Mouse (Mus musculus) heart, adult 11 months (tissue): Measurements from ENCODE around the gene Prm3.
"Not testable (repeated sequence)": the region's sequence is repeated elsewhere in the genome, so short reads cannot be mapped to it uniquely, and the experiment has no call there.

Experiments
- DNase-seq: peaks from one replicate; pipeline ENCODE4 v3.0.0; 2022

Prm3 gene

DNA sequence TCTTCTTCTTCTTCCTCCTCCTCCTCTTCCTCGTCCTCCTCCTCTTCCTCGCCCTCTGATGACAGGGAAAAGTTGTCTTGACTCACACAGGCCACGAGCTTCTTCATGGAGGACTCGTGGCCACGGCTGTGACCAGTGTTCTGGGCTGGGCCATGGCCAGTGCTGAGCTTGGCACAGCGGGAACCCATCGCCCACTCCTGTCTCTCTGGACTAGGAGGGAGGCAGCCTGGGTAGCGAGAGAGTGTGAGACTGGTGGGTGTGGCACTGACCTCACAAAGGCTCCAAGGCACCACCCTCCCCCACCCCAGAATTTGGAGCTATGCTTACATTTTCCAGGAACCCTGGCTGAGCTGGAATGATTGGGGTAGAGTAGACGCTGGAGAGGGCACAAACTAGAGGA lies at the start of gene Prm3:
Prm3 (minus strand) TSS at position 213 of the 400 bp plus-strand sequence.
- no peak for DNase-seq

DNA sequence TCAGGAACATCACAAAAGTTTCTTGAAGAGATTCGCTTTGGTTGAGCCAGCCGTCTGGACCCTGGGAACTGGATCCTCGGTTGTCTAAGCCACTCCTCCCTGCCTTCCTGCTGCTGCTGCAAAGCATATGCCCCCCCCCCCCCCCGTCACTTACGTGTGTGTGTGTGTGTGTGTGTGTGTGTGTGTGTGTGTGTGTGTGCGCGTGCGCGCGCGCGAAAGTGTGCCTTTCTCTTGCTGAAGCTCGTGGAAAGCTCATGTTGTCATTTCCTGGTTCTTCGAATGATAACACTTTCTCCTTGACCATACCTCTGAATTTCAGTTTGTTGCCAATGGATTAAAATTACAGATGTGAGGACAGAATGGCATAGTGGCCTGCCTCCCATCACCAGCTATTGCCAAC lies 49.3 kb upstream of the Prm3 start:
- DNase-seq: no peak

DNA sequence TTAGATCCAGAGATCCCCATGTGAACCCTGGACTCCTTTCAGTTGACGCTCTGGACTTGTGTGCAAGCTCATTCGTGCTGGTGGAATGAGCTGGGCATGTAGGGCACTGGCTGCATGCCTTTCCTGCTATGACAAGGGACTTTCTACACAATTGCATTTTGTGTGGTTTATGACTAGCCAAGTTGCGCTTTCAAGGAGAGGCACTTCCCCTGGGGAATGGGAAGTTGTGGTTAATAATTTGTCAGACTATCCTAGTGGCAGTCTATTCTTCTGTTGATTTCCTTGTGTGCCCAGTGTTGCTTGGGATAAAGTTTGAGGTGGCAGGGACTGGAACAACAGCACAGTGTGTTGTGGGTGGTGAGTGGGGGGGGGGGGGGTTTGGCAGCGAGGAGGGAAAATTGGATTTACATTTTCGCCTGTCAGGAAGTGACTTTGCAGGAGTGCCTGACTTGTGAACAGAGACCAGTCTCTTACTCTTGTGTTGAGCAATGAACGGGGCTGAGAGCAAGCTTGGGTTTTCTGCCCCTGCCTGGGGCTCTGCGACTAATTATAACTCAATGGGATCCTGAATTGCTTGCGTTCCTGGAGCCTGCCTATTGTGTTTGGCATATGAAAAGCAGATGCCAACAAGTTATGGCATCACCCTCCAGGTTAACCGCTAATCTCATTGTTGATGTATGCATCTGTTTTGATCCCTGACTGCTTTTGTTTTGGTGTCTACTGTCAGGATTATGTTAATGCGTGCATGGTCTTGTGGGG lies 48.0 kb upstream of the Prm3 start:
- no peak for DNase-seq

DNA sequence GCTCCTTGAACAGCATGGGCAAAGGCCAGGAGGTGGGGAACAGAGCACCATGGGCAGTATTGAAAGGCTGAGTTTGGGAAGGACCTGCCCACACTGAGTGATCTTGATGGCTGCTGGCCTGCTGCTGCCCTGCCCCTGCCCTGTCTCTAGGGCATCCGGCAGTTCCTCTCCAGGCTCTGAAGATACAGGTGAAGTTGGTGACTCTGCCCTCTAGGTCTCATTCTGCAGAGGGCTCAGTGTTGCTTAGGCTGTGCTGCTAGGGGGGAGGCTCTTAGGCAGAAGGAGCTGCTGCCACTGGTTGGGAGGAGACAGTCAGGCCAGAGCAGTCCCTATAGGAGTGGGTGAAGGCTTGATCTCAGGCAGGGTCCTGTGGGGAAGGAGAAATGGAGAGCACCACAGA lies 47.2 kb upstream of the Prm3 start:
- DNase-seq: no peak

DNA sequence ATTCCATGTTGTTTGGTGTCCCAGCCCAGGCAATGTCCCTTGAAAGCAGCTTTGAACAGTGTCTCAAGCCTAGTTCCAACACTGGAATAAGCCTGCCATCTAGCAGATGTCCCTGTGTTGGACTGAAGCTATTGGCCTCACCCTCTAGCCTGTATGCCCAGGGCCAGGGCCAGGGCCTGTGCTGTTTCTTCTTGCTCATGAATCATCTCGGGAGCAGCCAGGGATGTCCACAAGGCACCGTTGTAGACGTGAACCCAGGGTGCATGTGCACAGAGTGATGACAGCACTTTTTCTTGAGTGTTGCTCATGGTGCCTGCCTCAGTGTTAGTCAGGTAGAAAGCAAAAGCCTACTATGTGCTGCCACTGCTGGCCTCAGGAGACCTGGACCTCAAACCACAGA lies 46.5 kb upstream of the Prm3 start:
- DNase-seq: no peak

DNA sequence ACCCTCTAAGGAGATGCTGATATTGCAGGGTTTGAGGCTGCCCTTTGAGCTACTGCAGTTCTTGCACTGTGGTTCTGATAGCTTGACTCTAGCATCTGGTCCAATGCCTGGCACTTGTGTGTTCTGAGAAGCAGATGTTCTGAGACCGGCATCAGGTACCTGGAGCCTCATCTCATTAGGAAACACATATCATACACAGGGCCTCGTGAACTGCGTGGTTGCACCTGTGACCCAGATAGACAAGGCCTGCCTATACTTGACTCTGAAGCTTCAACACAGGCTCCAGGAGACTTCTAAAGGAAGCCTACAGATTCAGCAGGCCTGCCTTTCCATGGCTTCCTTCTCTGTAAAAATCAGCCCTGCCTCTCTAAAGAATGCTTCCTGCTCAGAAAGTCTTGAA lies 45.7 kb upstream of the Prm3 start:
- no peak for DNase-seq

DNA sequence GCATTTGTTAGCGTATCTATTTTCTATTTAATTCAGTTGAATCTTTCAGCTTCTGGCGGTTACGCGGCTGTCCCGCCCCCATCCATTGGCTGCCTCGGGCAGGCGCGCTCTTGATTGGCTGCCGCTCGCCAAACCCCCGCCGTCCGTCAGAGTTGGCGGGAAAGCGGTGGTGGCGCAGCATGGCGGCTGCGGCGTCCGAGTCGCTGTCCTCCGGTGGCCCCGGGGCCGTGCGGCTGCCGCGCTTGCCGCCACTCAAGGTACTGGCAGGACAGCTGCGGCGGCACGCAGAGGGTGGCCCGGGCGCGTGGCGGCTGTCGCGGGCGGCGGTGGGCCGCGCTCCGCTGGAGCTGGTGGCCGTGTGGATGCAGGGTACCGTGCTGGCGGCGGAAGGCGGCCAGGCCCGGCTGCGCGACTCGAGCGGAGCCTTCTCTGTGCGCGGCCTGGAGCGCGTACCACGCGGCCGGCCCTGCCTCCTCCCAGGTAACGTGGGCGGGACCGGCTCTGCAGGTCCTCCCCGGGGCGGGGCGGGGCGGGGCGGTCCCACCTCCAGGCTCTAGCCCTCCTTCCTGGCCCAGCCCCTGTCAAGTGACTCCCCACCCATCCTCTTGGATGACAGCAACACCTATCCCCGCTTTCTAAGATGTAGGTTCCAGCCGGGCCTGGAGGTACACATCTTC lies 44.3 kb upstream of the Prm3 start, which contains the start of gene Rmi2:
Rmi2 (plus strand) TSS at position 149 of the 677 bp plus-strand sequence.
- peak; percentile 99 for DNase-seq

DNA sequence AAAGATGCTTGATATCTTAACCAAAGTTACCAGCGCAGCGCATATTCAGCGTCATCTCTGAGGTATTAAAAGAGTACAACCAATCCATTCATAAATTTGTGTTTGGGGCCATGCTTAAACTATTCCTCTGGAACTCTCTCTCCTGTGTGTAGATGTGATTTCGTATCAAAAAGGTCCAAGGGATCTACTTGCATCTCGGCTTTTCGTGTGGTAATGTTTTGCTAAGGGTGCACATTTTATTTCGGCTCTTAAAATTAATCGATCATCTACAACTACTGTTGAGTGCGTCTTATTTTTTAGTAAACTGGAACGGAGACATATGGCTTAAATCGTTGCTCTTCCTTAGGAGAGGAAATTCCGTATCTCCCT lies 43.8 kb upstream of the Prm3 start:
- DNase-seq: no peak

DNA sequence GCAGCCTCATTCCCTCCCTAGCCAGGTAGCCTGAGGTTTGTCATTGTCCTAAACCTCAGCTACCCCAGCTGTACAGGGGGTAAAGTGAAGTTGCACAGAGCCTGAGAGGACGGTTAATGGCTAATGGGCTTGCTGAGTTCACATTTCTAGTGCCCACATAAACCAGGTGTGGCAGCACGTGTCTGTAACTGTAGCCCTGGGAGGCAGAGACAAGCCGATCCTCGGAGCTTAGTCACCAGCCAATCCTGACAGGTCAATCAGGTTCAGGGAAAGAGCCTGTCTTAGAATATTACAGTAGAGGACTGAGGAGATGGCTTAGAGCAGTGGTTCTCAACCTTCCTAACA lies 37.7 kb upstream of the Prm3 start:
- no peak for DNase-seq

DNA sequence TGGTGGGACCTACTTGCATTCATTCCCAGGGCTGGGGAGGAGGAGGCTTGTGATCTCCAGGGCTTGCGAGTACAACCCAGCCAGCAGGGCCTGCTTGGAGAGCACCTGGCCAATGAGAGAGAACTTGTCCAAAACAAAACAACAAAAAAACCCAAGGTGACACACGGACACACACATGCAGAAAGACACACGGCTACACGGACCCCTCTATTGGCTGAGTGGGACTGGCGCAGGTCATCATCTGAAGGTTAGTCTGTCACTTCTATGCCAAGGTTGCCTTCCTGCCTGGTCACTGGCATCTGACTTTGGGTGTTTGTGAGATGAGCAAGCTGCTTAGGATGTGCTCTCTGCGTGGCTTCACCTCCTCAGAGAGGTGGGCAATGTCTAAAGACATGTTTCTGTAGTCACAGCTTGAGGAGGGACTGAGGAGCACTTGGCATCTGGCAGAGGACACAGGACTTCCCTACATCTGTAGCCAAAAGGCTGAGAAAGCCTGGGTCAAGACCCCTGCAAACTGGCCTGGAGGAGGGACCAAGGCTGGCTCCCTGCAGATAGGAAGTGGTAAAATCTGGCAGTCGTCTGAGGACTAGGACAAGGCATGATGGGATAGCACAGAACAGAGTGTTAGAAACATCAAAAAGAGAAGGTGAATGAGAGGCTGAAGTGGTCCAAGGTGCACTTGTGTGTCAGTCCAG lies 37.2 kb upstream of the Prm3 start:
- no peak for DNase-seq

DNA sequence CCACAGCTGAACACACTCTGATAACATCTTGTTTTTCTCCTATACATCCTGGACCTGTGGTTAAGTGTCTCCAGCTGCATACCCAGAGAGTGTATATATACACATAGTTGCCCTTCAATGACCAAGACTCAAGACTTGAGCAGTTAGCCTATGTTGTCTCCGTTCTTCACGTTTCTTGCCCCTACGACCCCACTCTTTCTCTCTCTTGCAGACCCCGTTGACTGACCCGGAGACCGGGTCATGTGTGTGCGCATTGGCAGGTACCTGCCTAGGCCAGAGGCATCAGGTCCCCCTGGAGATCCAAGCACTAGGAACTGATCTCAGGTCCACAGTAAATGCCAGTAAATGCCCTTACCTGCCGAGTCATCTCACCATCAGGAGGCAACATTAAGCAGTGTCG lies 36.6 kb upstream of the Prm3 start:
- DNase-seq: no peak

DNA sequence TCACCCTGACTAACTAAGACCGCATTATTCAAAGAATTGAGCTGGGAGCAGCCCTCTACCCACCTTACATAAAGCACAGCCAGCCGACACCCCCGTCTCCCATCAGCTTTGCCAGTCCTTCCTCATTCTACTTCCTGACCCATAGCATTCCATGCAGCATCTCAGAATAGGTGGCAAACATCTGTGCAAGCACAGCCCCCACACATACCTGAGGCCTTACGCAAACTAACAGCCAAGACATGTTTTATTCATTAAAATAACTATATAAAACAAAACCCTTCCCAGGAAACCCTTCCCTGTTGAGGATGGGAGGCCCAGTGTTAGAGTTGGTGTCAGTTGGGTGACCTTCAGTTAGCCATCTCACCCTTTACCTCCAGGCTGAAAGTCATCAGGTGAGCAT lies 35.1 kb upstream of the Prm3 start:
- no peak for DNase-seq

DNA sequence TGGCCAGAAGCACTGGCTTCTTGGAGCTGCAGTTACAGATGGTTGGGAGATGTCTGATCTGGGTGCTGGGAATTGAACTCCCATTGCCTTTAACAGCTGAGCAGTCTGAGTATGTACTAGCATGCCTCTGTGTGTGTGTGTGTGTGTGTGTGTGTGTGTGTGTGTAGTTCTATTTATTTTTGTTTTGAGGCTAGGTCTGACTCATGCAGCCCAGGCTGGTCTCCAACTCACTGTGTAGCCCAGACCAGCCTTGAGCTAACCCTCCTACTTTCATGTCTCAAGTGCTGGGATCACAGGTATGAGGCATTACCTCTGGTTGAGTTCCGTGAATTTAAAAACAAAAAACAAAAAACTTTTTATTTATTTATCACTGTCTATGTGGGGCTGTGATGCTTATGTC lies 33.8 kb upstream of the Prm3 start:
- no peak for DNase-seq

DNA sequence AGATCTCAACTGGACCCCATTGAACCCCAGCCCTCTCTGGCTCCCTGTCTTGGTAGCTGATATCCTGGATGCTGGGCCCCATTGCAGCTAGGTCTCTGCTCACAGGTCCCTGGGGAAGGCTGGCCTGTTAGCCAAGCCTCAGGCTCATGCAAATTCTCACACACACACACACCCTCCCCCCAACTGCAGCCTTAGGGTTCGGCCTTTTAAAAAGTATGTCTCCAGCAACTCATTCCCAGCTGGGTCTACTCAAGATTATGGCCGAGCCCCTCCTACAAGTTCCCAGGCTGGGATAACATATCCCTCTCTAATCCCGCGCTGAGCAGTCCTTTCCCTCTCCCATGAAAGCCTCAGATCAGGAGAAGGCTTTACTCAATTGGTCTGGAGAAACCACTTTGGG lies 30.7 kb upstream of the Prm3 start:
- peak; percentile 96 for DNase-seq

DNA sequence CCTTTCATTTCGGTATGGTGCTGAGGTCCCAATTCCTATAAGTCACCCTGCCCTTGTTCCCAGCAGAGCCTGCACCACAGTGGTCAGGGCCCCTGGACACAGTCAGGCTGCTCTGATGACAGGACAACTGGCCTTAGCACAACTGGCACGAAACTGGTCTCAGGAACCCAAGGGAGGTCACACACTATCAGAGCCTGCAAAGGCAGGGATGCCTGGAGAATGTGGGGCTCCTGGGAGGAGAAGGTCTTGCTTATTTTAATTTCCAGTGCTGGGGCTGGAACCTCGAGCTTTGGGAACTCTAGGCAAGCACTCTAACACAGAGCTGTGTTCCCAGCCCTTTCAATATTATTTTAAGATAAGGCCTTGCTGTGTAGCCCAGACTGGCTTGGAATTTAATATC lies 29.3 kb upstream of the Prm3 start:
- peak; percentile 95 for DNase-seq

DNA sequence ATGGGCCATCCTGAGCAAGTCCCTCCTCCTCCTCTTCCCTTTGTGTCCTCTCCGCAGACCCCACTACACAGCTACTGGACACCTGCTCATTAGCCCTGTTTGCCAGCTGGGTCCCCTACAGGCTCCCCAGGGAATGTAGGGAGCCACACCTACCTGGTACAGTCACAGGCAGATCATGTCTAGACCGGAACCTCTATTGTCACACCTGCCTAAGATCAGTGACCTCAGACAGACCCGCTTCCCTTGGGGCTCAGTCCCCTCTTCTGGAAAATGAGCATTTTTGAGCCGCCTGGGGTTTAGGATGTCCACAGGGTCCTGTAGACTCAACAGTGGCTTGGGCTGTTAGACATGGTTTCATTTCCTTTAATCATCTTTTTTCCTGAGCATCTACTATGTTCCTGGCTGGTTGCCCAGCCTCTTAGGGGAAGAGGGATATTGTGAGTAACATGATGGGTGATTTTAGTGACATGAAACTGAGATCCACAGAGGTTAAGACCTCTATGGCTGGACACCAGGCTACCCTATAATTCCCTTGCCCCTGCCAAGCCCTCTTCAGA lies 27.9 kb upstream of the Prm3 start:
- no peak for DNase-seq

DNA sequence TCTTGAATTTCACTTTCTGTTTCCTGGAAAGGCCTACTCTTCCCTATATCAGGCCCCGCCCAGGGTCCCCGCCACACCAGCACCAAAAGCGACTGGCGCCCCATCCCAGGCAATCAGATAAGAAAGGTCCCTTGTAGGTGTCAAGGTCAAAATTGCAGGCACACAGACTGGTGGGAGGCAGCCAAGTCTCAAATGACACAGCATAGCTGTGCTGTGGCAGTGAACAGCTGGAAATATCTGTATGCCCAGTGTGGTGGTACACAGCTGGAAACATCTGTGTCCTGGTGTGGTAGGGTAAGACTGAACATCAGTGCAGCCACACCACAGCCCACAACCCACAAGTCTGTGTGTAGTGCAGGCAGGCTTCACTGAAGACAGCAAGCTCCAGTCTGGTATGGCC lies 24.1 kb upstream of the Prm3 start:
- DNase-seq: peak; percentile 91

DNA sequence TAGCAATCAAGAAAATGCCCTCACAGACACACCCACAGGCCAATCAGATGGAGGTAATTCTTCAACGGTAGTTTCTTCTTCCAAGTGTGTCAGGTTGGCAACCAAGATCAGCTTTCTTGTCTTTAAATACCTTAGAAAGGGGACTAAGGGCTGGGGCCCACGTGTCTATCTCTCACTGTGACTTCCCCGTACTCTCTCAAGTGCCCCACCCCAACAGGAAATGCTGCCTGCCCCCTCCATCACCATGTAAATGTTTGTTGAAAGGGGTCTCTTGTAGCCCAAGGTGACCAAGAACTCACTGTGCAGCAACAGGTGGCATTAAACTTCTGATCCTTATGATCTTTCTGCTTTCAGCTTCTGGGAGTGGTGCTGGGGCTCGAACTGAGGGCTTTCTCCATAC lies 23.0 kb upstream of the Prm3 start:
- no peak for DNase-seq

DNA sequence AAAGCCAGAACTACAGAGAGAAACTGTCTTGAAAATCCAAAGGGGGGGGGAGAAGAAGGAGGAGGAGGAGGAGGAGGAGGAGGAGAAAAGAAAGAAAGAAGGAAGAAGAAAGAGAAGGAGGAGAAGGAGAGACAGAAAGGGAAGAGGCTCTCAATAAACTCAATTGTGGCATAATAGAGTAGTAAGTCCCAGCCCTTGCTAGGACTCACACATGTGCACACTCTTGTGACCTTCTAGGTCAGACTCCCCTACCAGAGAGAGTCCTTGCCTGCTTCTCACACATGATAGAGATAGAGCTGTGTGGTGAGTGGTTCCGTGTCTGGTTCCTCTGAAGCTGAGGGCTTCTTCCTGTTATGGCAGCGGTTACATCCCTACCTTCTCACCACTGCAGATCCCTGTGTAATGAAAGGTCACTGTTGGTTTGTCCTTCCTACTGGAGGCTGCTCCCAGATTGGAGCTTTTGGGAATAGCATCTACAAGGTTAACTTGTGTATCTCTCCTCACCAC lies 22.2 kb upstream of the Prm3 start, which contains the start of gene Gm11172:
Gm11172 (plus strand) TSS at position 51 of the 507 bp plus-strand sequence.
- DNase-seq: no peak

DNA sequence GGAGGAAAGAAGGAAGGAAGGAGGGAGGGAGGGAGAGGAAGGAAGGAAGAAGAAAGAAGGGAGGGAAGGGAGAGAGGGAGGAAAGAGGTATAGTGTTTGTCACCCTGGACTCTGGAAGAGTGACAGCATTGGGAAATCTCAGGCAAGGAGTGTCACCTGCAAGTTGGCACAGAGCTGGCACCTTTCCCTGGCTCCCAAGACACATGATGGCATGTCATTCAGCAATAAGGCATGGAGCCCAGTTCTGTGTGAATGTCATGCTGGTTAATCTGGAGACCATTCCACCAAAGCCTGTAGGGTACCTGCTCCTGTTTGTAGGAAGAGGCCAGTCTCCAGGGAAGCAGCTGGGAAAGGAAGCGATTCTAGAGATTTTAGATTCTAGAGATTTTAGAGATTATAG lies 19.7 kb upstream of the Prm3 start:
- no peak for DNase-seq

DNA sequence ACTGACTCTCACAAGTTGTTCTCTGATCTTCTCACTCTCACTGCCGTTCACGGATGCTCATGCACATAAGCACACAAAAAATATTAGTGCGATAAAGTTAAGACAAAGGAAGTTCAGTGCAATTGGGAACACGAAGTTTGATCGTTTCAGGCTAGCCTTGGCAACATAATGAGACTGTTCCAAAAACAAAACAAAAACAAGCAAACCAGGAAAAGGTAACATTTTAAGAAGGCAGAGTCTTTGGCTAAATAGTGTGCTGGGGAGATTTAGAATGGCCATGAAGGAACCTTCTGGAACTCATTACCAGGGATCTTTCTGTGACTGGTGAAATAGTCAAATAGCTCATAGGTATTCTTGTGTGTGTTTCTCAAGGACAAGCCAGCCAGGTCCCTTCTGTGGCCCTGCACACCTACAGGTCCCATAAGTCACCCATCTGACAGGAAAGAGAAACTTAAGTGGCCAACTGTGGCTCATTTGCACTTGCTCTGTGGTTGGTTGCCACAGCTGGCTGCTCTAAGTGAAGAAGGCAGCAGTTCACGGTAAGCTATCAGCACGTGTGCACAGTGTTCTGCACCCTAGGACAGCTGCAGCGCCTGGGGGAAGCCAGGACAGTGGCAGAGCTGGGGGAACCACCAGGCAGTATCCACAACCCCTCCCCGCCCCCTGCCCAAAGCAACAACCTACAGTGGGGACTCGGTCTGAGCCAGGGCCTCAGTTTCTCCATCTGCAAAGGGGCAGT lies 15.2 kb upstream of the Prm3 start, which contains the start of gene Prm1:
Prm1 (minus strand) TSS at position 51 of the 739 bp plus-strand sequence.
- no peak for DNase-seq

DNA sequence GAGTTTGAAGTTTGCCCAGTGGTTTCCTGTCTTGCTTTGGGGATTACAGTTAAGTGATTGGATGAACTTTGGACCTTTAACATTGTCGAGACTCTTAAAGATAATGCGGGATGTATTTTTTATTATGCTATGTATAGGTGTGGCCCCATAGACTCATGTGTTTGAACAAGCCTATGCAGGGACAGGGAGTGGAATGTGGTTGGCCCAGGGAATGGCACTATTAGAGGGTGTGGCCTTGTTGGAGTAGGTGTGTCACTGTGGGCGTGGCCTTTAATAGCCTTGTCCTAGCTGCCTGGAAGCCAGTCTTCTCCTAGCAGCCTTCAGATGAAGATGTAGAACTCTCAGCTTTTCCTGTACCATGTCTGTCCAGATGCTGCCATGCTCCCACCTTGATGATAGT lies 11.7 kb upstream of the Prm3 start:
- not testable (repeated sequence) for DNase-seq

DNA sequence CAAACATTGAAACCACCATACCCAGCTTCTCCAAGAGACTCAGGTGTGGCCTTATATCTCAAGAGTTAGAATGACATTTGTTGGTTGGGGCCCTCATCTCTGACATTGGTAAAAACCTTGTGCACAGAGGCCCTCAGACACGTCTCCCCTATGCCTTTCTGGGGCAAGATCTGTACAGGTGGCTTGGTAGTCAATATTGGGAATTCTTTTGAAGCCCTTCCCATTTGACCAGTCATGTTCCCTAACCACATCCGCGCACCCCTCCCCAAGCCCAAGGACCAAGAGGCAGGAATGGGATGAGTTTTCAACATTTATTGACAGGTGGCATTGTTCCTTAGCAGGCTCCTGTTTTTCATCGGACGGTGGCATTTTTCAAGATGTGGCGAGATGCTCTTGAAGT lies 5.3 kb upstream of the Prm3 start, which contains the start of gene Prm2:
Prm2 (minus strand) TSS at position 101 of the 400 bp plus-strand sequence.
- no peak for DNase-seq
